Mouse (Mus musculus) heart, adult 2 months (tissue): ENCODE measurements around the gene Fubp1. TPM values are rescaled to one million over a fixed set of nuclear protein-coding genes. Genes with fewer than 3 reads are reported as not detected.

Source experiments
- DNase-seq, 2 experiments: peaks; one replicate each; pipeline ENCODE4 v3.0.0; 2021
- H3K27ac ChIP-seq: fragments of 200-600 bp; 2 replicates; pipeline ENCODE4 v1.8.1; 2022
- H3K27me3 ChIP-seq: fragments of 200-500 bp; 2 replicates; pipeline ENCODE4 v1.6.1; 2012; ENCODE audit warnings: mild to moderate bottlenecking, low read length, inconsistent platforms, mixed read lengths; ENCODE audit not compliant: control insufficient read depth, insufficient read depth
- H3K36me3 ChIP-seq: fragments of 200-500 bp; 2 replicates; pipeline ENCODE4 v1.6.1; 2012; ENCODE audit warnings: low read length, inconsistent platforms; ENCODE audit not compliant: control insufficient read depth, insufficient read depth
- H3K4me1 ChIP-seq: fragments of 200-500 bp; 2 replicates; pipeline ENCODE4 v1.6.1; 2011; ENCODE audit warnings: low read length; ENCODE audit not compliant: control insufficient read depth, insufficient read depth
- H3K4me3 ChIP-seq: fragments of 200-600 bp; 2 replicates; pipeline ENCODE4 v1.8.1; 2022
- H3K79me2 ChIP-seq: fragments of 200-500 bp; replicated peaks from 2 replicates; pipeline ENCODE4 v1.6.1; 2012; ENCODE audit warnings: mild to moderate bottlenecking, inconsistent platforms, low read length, moderate library complexity, mixed read lengths; ENCODE audit not compliant: control insufficient read depth, insufficient read depth
- H3K9ac ChIP-seq: fragments of 200-500 bp; 2 replicates; pipeline ENCODE4 v1.6.1; 2012; ENCODE audit warnings: low read depth, mild to moderate bottlenecking, control low read depth, inconsistent platforms, low read length, mixed read lengths
- CTCF ChIP-seq: fragments of 200-600 bp; IDR thresholded peaks from 2 replicates; pipeline ENCODE4 v1.8.1; 2022; ENCODE audit warnings: antibody characterized with exemption, mild to moderate bottlenecking, moderate library complexity
- EP300 ChIP-seq: fragments of 200-500 bp; IDR thresholded peaks from 2 replicates; pipeline ENCODE4 v1.6.1; 2011; ENCODE audit warnings: low read depth, low read length, control low read depth; ENCODE audit not compliant: insufficient read depth
- POLR2A ChIP-seq: fragments of 200-500 bp; IDR thresholded peaks from 2 replicates; pipeline ENCODE4 v1.6.1; 2011; ENCODE audit warnings: mild to moderate bottlenecking, low read depth, low read length, control low read depth; ENCODE audit not compliant: insufficient read depth
- WGBS: fragments of 180-500 bp; shearing (Covaris S2); methylation state at CpG from one replicate; pipeline ENCODE4 v1.1.7; 2018; 5-methylcytosine and 5-hydroxymethylcytosine counted together
- intact Hi-C: fragments of 180-260 bp; cut with DNase I; formaldehyde crosslinking; loops from one replicate; pipeline ENCODE4 v1.15.1; 2025
- polyA plus RNA-seq: library from polyadenylated mRNA; depleted of rRNA; stranded (reverse); fragments of >200 nt; gene quantifications from 2 replicates; pipeline ENCODE4 v1.2.3, GENCODE M21; 2012
- total RNA-seq, 2 experiments: library from RNA; stranded (reverse); gene quantifications; 2 replicates each; pipeline ENCODE4 v1.2.3; 2021

Gene Fubp1
- total and polyA plus RNA-seq, 3 experiments = 39.4 to 58.0 (median 54.2) TPM

DNA sequence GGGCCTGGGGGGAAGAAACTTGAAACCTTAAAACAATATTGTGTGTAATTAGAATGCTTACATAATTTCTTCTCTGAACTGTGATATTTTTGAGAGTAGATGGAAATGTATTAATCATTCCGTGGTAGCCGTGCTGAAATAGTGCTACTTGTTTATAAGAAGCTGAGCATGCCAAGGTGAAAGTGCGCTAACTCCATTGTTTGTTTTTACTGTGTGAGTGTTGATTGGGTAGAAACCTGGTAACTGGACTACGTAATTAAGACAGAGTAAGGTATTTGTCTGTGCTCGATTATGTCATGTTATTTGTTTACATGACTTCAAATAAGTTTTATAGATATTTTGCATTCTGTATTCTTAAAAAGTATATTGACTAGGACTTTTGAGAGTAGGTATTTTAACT lies 19.0 kb downstream of the Fubp1 start:
- intact Hi-C loops = no loop called here
- peaks cover 17% of the 10 kb centered on the region for H3K36me3 ChIP-seq
- no peaks in the 10 kb centered on the region for H3K4me1 ChIP-seq
- TF ChIP-seq EP300 = no peak
- no peak for TF ChIP-seq POLR2A
- TF ChIP-seq CTCF = no peak
- H3K9ac ChIP-seq = no peak overlapping the region
- WGBS = 84% methylated on average over 5 of the region's 5 CpGs
- no peak overlapping the region for H3K4me3 ChIP-seq
- no peaks in the 10 kb centered on the region for H3K27me3 ChIP-seq
- no peaks in the 10 kb centered on the region for H3K79me2 ChIP-seq
- no peak for DNase-seq
- no peak overlapping the region for H3K27ac ChIP-seq

GRCm38 (mm10) chr3:152231333-152232100 lies 21.3 kb downstream of the Fubp1 start:
- intact Hi-C loops = no loop called here
- Histone ChIP-seq H3K9ac (no peak overlapping the region), H3K4me1 (no peaks in the 10 kb centered on the region), H3K27me3 (no peaks in the 10 kb centered on the region), H3K27ac (no peak overlapping the region), H3K36me3 (peaks cover 20% of the 10 kb centered on the region), H3K79me2 (no peaks in the 10 kb centered on the region), H3K4me3 (no peak overlapping the region)
- DNase-seq = no peak
- TF ChIP-seq EP300 (no peak), CTCF (0 out of 2 replicates have a peak, but pooled peaks have one; percentile 10)
- 35% methylated on average over 6 of the region's 6 CpGs for WGBS

GRCm38 (mm10) chr3:152235238-152235637 lies 25.0 kb downstream of the Fubp1 start:
- intact Hi-C loops = loop anchor here (2.0 kb wide), 1 partner anchor 14 kb away; no protein-coding TSS in a partner anchor
- H3K9ac ChIP-seq = no peak overlapping the region
- no peak for DNase-seq
- no peaks in the 10 kb centered on the region for H3K79me2 ChIP-seq
- no peak overlapping the region for H3K27ac ChIP-seq
- H3K36me3 ChIP-seq = peaks cover 26% of the 10 kb centered on the region
- TF ChIP-seq CTCF (no peak), POLR2A (no peak)
- H3K4me3 ChIP-seq = no peak overlapping the region
- 81% methylated on average over 1 of the region's 1 CpGs for WGBS
- no peaks in the 10 kb centered on the region for H3K27me3 ChIP-seq
- no peaks in the 10 kb centered on the region for H3K4me1 ChIP-seq

GRCm38 (mm10) chr3:152235805-152236204 lies 25.6 kb downstream of the Fubp1 start:
- no peak overlapping the region for H3K9ac ChIP-seq

GRCm38 (mm10) chr3:152238836-152239235 lies 28.6 kb downstream of the Fubp1 start:
- Histone ChIP-seq H3K4me1 (no peaks in the 10 kb centered on the region; the same call in 1 of the 2 replicates), H3K9ac (no peak overlapping the region), H3K36me3 (peaks cover 23% of the 10 kb centered on the region), H3K79me2 (no peaks in the 10 kb centered on the region), H3K27me3 (no peaks in the 10 kb centered on the region), H3K27ac (peak overlapping the region; percentile 24; the same call in 1 of the 2 replicates), H3K4me3 (no peak overlapping the region)
- intact Hi-C loops = loop anchor here (2.0 kb wide), 1 partner anchor 128 kb away; no protein-coding TSS in a partner anchor
- no peak for DNase-seq
- TF ChIP-seq CTCF (peak; percentile 51), EP300 (no peak)
- 47% methylated on average over 2 of the region's 2 CpGs for WGBS

More at GRCm38 (mm10) chr3:152235805-152236204, 25.6 kb downstream of the Fubp1 start:
- 88% methylated on average over 1 of the region's 1 CpGs for WGBS
- no peak overlapping the region for H3K27ac ChIP-seq
- no peaks in the 10 kb centered on the region for H3K27me3 ChIP-seq
- peaks cover 26% of the 10 kb centered on the region for H3K36me3 ChIP-seq
- no peak for DNase-seq
- TF ChIP-seq EP300 = no peak
- H3K4me3 ChIP-seq = no peak overlapping the region
- H3K4me1 ChIP-seq = no peaks in the 10 kb centered on the region
- intact Hi-C loops = loop anchor here (2.0 kb wide), 1 partner anchor 15 kb away; no protein-coding TSS in a partner anchor
- no peaks in the 10 kb centered on the region for H3K79me2 ChIP-seq

DNA sequence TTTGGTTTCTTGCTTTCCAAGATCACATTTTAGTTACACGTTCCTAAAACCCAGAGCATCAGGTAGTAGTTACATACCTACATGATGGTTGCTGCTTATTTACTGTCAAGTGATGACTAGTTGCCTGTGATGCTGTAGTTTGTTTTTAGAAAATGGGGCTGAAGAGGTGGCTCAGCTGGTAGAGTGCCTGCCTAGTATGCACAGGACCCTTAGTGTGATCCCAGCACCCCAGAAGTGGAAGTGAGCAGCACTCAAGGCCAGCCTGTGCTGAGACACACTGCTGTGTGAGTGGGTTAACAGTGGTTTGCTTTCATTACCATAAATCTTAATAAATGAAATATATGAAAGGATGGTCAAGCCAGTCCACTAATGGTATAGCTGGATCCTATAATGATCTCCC lies 29.4 kb downstream of the Fubp1 start:
- peaks cover 22% of the 10 kb centered on the region for H3K36me3 ChIP-seq
- no peak overlapping the region for H3K4me3 ChIP-seq
- TF ChIP-seq EP300 = no peak
- no peak for TF ChIP-seq POLR2A
- TF ChIP-seq CTCF = no peak
- H3K79me2 ChIP-seq = no peaks in the 10 kb centered on the region
- DNase-seq = no peak
- H3K27me3 ChIP-seq = no peaks in the 10 kb centered on the region
- 89% methylated on average over 1 of the region's 1 CpGs for WGBS
- H3K27ac ChIP-seq = no peak overlapping the region
- no peaks in the 10 kb centered on the region; the same call in 1 of the 2 replicates for H3K4me1 ChIP-seq
- H3K9ac ChIP-seq = no peak overlapping the region
- intact Hi-C loops = loop anchor here (2.0 kb wide), 1 partner anchor 129 kb away; no protein-coding TSS in a partner anchor
